Mouse (Mus musculus) gastrocnemius, postnatal 4 days (tissue): Measurements from ENCODE around the gene Zfp740. TPM values are rescaled to one million over a fixed set of nuclear protein-coding genes. Genes with fewer than 3 reads are reported as not detected.

Source experiments
- total RNA-seq, 2 experiments: library from RNA; stranded (reverse); gene quantifications; 2 replicates each; pipeline ENCODE4 v1.2.3; 2021

The Zfp740 gene
- total RNA-seq, 2 experiments from 2014 or later: 56.8 to 66.8 TPM

Other genes with a start within 250 kb of the Zfp740 start
- gene Krt78, start 249.0 kb upstream of the Zfp740 start, total RNA-seq: not detected
- gene Krt8, start 198.8 kb upstream of the Zfp740 start, total RNA-seq: 1 to 10 TPM; 4.0 to 4.7 TPM
- gene Krt18, start 175.1 kb upstream of the Zfp740 start, total RNA-seq: 1 to 10 TPM; 2.3 to 5.8 TPM
- 100 to 1,000 TPM; 182 to 199 TPM for gene Eif4b, start 129.5 kb upstream of the Zfp740 start, total RNA-seq
- 10 to 100 TPM; 58.7 to 59.5 TPM for gene Tns2, start 102.8 kb upstream of the Zfp740 start, total RNA-seq
- gene Spryd3, start 67.0 kb upstream of the Zfp740 start, total RNA-seq: 10 to 100 TPM; 21.1 to 26.7 TPM
- 10 to 100 TPM; 80.3 to 91.9 TPM for gene Igfbp6, start 58.9 kb upstream of the Zfp740 start, total RNA-seq
- under 1 TPM; 0.18 to 0.39 TPM for gene Soat2, start 52.7 kb upstream of the Zfp740 start, total RNA-seq
- 10 to 100 TPM; 41.0 to 43.5 TPM for gene Csad, start 1.5 kb downstream of the Zfp740 start, total RNA-seq
- 1 to 10 TPM; 1.3 to 2.1 TPM for gene Itgb7, start 28.7 kb downstream of the Zfp740 start, total RNA-seq
- gene Rarg, start 54.3 kb downstream of the Zfp740 start, total RNA-seq: 10 to 100 TPM; 21.3 to 27.8 TPM
- not detected for gene Gm9918, start 67.3 kb downstream of the Zfp740 start, total RNA-seq
- 10 to 100 TPM; 18.9 to 20.0 TPM for gene Mfsd5, start 76.2 kb downstream of the Zfp740 start, total RNA-seq
- gene Espl1, start 93.0 kb downstream of the Zfp740 start, total RNA-seq: 10 to 100 TPM; 13.0 to 20.5 TPM
- gene Pfdn5, start 122.9 kb downstream of the Zfp740 start, total RNA-seq: 100 to 1,000 TPM; 331 to 348 TPM
- 10 to 100 TPM; 31.0 to 35.1 TPM for gene Myg1, start 128.5 kb downstream of the Zfp740 start, total RNA-seq
- 10 to 100 TPM; 14.0 to 14.3 TPM for gene Aaas, start 147.5 kb downstream of the Zfp740 start, total RNA-seq
- gene Sp7, start 163.9 kb downstream of the Zfp740 start, total RNA-seq: under 1 TPM; 0.18 to 0.22 TPM
- gene Sp1, start 202.9 kb downstream of the Zfp740 start, total RNA-seq: 10 to 100 TPM; 54.9 to 69.9 TPM
- gene Amhr2, start 242.1 kb downstream of the Zfp740 start, total RNA-seq: 1 to 10 TPM; 3.6 to 3.9 TPM